Mouse (Mus musculus): Measurements from ENCODE around the gene Slc45a3. TPM values are rescaled to one million over a fixed set of nuclear protein-coding genes. Genes with fewer than 3 reads are reported as not detected.

The Slc45a3 gene
- polyA plus RNA-seq, 1 experiment: 0.44 TPM

DNA sequence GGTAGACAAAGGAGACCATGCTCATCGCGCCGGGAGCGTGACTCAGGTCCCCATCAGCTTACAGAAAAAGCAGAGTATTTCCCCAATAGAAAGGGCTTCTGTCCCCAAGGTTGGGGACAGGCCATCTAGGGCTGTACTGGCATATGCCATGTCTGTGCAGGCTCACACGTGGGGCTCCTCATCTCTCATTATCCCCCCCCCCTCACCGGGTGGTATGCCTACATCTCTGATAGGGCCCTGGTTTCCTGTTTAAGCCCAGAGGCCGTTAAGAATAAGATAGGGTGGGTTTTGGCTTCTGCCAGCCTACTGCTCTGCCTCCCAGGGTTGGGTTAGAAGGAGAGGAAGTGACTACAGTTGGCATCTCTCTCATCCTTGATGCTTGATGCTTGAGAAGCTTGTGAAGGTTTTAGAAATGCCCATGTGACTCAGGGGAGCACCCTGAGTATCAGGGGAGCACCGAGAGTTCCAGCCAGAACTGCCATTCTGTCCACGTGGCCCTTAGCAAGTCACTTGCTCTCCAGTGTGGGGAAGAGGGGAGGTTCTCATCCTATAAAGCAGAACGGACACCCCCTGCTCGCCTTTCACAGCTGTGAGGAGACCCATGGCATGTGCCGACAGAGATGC lies 8.4 kb upstream of the Slc45a3 start:
- H3K27ac ChIP-seq (replicated peaks; ENCODE audit: low read depth, low read length): no peak overlapping the region
- H3K4me1 ChIP-seq (ENCODE audit: control insufficient read depth, insufficient read depth, insufficient read length, low read length): no peaks in the 10 kb centered on the region
- H3K4me3 ChIP-seq (ENCODE audit: insufficient read depth, low read depth, low read length): no peak overlapping the region

DNA sequence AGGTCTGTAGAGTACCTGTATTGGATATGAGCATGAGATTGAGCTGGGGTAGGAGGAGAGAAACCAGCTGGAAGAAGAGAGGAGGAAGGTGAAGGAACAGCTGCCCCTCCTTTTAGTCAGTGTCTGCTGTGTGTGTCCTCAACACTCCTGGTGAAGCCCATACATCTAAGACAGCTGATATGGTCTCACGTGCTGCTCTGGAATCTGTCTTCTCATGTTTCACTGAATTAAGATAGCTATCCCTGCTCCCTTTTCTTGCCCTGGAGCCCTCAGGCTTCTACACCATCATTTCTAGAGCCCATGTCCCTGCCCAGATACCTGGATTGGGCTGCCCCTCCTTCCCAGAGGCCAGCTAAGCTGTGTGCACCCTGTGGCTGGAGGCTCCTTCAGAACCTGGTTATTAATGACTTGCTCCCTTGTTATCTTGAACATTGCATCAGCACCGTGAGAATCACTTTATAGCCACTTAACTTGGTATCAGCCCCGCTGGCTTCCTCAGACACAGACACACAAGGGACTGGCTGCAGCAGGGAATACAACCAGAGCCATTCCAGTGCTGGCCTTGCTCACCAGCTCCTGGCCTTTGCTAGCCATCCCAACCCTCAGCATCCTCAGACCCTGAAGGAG lies 7.5 kb upstream of the Slc45a3 start:
- Histone ChIP-seq H3K4me1 (ENCODE audit: control insufficient read depth, insufficient read depth, insufficient read length, low read length) (no peaks in the 10 kb centered on the region), H3K27ac (replicated peaks; ENCODE audit: low read depth, low read length) (no peak overlapping the region), H3K4me3 (ENCODE audit: insufficient read depth, low read depth, low read length) (no peak overlapping the region)

GRCm38 (mm10) chr1:131957416-131957815 lies 5.4 kb upstream of the Slc45a3 start:
- Histone ChIP-seq H3K4me1 (ENCODE audit: control insufficient read depth, insufficient read depth, insufficient read length, low read length) (no peaks in the 10 kb centered on the region), H3K27ac (replicated peaks; ENCODE audit: low read depth, low read length) (no peak overlapping the region), H3K4me3 (ENCODE audit: insufficient read depth, low read depth, low read length) (no peak overlapping the region)

DNA sequence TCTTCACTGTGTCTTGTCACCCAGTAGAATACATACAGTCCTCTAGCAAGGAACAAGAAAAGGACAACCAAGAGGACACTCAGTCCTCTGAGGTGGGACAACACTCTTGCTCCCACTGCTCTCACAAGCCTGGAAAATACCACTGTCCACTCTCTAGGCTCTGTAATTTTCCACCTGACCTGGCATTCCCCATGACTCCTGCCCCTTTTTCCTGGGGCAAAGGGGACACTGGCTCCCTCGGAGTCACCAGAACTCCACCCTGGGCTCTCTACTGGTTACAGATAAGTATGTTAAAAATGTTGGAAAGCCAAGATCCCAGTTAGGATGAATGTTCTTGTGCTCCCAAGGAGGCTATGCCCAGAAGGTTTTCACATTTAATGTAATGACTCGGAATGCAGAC lies 1.8 kb upstream of the Slc45a3 start:
- Histone ChIP-seq H3K27ac (replicated peaks; ENCODE audit: low read depth, low read length) (no peak overlapping the region), H3K4me1 (ENCODE audit: control insufficient read depth, insufficient read depth, insufficient read length, low read length) (no peaks in the 10 kb centered on the region), H3K4me3 (ENCODE audit: insufficient read depth, low read depth, low read length) (no peak overlapping the region)

- Histone ChIP-seq H3K4me1 (ENCODE audit: control insufficient read depth, insufficient read depth, insufficient read length, low read length) (no peaks in the 10 kb centered on the region), H3K4me3 (ENCODE audit: insufficient read depth, low read depth, low read length) (peak overlapping the region; percentile 69), H3K27ac (replicated peaks; ENCODE audit: low read depth, low read length) (no peak overlapping the region)
These were observed 551 bp downstream of the Slc45a3 start for GRCm38 (mm10) chr1:131963085-131963951.

DNA sequence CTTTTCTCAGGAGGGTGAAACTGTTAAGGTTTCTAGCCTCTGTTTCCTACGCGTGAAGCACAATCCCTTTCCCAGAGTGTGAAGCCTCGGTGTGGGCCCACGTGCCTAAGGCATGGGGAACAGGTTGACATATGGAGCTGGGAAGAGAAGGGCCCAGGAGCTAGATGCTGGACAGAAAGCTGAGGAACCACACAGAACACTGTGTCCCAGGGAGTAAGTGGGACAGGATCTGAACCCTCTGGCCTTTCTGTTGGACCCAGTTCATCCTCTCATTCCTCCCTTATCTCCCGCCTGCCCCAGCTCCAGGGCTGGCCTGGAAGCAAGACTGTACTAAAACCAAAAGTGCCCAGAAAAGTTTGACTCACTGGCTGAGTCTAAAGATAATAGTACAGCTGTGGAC lies 1.3 kb downstream of the Slc45a3 start:
- Histone ChIP-seq H3K27ac (replicated peaks; ENCODE audit: low read depth, low read length) (no peak overlapping the region), H3K4me3 (ENCODE audit: insufficient read depth, low read depth, low read length) (0 out of 2 replicates have a peak overlapping the region, but pooled peaks have one; percentile 69)

DNA sequence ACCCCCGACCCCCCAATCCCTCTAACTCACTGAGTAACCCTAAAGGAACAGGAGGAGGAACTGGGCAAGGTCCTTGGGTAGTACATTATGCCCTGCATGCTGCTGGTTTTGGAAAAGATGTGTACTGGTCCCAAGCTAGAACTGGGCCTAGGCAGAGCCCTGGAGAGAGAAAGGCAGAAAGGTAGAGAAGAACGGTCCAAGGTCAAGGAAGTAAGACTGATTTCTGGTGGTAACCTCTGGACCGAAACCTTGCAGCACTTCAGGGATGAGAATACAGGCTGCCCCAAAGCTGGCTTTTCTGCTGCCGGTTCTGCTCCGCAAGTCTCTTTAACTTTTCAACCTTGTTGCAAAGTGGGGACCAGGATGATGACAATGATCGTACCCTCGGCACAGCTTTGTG lies 1.8 kb downstream of the Slc45a3 start:
- Histone ChIP-seq H3K4me3 (ENCODE audit: insufficient read depth, low read depth, low read length) (no peak overlapping the region), H3K4me1 (ENCODE audit: control insufficient read depth, insufficient read depth, insufficient read length, low read length) (no peaks in the 10 kb centered on the region), H3K27ac (replicated peaks; ENCODE audit: low read depth, low read length) (no peak overlapping the region)

More for the DNA sequence above, 1.3 kb downstream of the Slc45a3 start:
- no peaks in the 10 kb centered on the region for H3K4me1 ChIP-seq (ENCODE audit: control insufficient read depth, insufficient read depth, insufficient read length, low read length)

- Histone ChIP-seq H3K4me3 (ENCODE audit: insufficient read depth, low read depth, low read length) (no peak overlapping the region), H3K27ac (replicated peaks; ENCODE audit: low read depth, low read length) (no peak overlapping the region), H3K4me1 (ENCODE audit: control insufficient read depth, insufficient read depth, insufficient read length, low read length) (no peaks in the 10 kb centered on the region)
These were observed 3.1 kb downstream of the Slc45a3 start for GRCm38 (mm10) chr1:131965818-131966217.

- Histone ChIP-seq H3K4me3 (ENCODE audit: insufficient read depth, low read depth, low read length) (no peak overlapping the region), H3K4me1 (ENCODE audit: control insufficient read depth, insufficient read depth, insufficient read length, low read length) (no peaks in the 10 kb centered on the region), H3K27ac (replicated peaks; ENCODE audit: low read depth, low read length) (no peak overlapping the region)
These were observed 4.6 kb downstream of the Slc45a3 start for GRCm38 (mm10) chr1:131967336-131967735.

- H3K27ac ChIP-seq (replicated peaks; ENCODE audit: low read depth, low read length): no peak overlapping the region
- H3K4me1 ChIP-seq (ENCODE audit: control insufficient read depth, insufficient read depth, insufficient read length, low read length): no peaks in the 10 kb centered on the region
- no peak overlapping the region for H3K4me3 ChIP-seq (ENCODE audit: insufficient read depth, low read depth, low read length)
These were observed 5.8 kb downstream of the Slc45a3 start for GRCm38 (mm10) chr1:131968556-131968955.

DNA sequence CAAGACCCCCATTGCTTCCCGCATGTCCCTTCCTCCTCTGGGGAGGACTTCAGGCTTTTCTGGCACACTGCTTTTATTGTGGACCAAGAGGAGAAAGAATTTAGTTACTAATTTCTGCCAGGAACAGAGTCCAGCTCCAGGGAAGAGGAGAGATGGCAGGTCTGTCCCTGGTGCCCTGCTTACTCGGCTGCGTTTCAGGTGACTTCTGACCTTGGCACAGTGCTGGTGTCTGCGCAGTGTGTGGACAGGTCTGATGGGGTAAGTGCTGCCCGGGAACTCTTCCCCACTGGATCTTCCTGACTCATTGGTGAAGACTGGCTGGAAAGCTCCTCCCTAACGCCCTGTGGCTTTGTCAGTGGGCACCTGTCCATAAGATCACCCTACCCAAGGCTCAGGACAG lies 6.2 kb downstream of the Slc45a3 start:
- no peak overlapping the region for H3K4me3 ChIP-seq (ENCODE audit: insufficient read depth, low read depth, low read length)
- H3K27ac ChIP-seq (replicated peaks; ENCODE audit: low read depth, low read length): no peak overlapping the region
- H3K4me1 ChIP-seq (ENCODE audit: control insufficient read depth, insufficient read depth, insufficient read length, low read length): no peaks in the 10 kb centered on the region

GRCm38 (mm10) chr1:131969825-131970224 lies 7.1 kb downstream of the Slc45a3 start:
- Histone ChIP-seq H3K4me1 (ENCODE audit: control insufficient read depth, insufficient read depth, insufficient read length, low read length) (no peaks in the 10 kb centered on the region), H3K4me3 (ENCODE audit: insufficient read depth, low read depth, low read length) (no peak overlapping the region), H3K27ac (replicated peaks; ENCODE audit: low read depth, low read length) (no peak overlapping the region)

- no peak overlapping the region for H3K4me3 ChIP-seq (ENCODE audit: insufficient read depth, low read depth, low read length)
- no peak overlapping the region for H3K27ac ChIP-seq (replicated peaks; ENCODE audit: low read depth, low read length)
- no peaks in the 10 kb centered on the region for H3K4me1 ChIP-seq (ENCODE audit: control insufficient read depth, insufficient read depth, insufficient read length, low read length)
These were observed 7.5 kb downstream of the Slc45a3 start for GRCm38 (mm10) chr1:131970322-131970660.

DNA sequence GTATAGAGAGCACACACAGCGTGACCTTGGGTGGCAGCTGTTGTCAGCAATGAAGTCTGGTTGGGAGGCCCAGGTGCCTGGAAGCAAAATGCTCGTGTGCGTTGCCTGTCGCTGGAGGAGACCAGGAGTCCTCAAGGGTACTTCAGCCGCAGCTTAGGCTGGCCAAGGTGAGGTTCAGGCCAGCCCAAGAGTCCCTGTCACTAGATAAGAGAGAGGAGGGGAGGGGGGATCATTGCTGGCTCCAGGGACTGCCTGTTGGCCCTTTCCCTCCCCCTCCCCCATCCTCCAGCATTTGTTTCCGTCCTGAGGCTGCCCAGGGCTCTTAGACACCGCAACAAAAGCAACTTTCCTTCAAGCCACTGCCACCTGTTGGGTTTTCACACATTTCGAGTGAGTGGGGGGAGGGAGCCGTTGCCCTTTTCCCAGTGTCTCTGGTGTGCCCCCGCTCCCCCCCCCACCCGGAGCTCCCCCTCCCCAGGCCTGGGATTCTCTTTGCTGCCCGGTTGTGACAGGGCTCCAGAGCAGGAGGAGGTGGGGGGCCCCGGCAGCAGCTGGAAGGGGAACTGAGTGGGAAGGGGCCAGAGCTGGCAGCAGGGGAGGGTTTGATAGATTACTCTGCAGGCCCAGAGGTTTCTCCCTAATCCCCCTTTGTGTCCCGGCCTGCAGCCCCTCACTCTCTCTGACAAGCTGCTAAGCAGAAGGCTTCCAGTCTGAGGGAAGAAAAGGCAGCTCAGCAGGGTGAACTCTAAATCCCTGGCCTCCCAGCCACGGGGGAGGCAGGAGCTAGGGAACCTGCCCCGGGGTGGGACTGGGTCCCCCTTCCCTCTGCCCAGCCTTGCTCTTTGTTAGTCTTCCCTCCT lies 8.1 kb downstream of the Slc45a3 start:
- no peak overlapping the region for H3K27ac ChIP-seq (replicated peaks; ENCODE audit: low read depth, low read length)
- H3K4me1 ChIP-seq (ENCODE audit: control insufficient read depth, insufficient read depth, insufficient read length, low read length): no peaks in the 10 kb centered on the region
- H3K4me3 ChIP-seq (ENCODE audit: insufficient read depth, low read depth, low read length): no peak overlapping the region

Measured in brown adipose tissue, adult 24 weeks (tissue).